Mouse (Mus musculus) E14TG2a.4 (cell line): Measurements from ENCODE around the gene Cd59a.
"Not testable (repeated sequence)": the region's sequence is repeated elsewhere in the genome, so short reads cannot be mapped to it uniquely, and the experiment has no call there.

Source experiments
- H3K27me3 ChIP-seq: 2 replicates; pipeline ENCODE4 v1.6.1; 2014; ENCODE audit warnings: low read length, control low read depth; ENCODE audit not compliant: insufficient read depth
- H3K36me3 ChIP-seq: 2 replicates; pipeline ENCODE4 v1.6.1; 2014; ENCODE audit warnings: low read length, control low read depth; ENCODE audit not compliant: insufficient read depth
- H3K4me1 ChIP-seq: replicated peaks from 2 replicates; pipeline ENCODE4 v1.6.1; 2014; ENCODE audit warnings: low read depth, low read length, control low read depth
- H3K4me3 ChIP-seq: replicated peaks from 2 replicates; pipeline ENCODE4 v1.5.1; 2014; ENCODE audit warnings: mild to moderate bottlenecking, low read length
- H3K9me3 ChIP-seq: 2 replicates; pipeline ENCODE4 v1.6.1; 2014; ENCODE audit warnings: low read length, control low read depth
- CTCF ChIP-seq: conservative IDR thresholded peaks from 2 replicates; pipeline ENCODE4 v1.5.1; 2014; ENCODE audit warnings: low read length
- NANOG ChIP-seq: IDR thresholded peaks from 2 replicates; pipeline ENCODE4 v1.6.1; 2014; ENCODE audit warnings: borderline replicate concordance, low read length, mixed read lengths
- POU5F1 ChIP-seq: IDR thresholded peaks from 2 replicates; pipeline ENCODE4 v1.6.1; 2014; ENCODE audit warnings: low read length, borderline replicate concordance

Gene Cd59a

GRCm38 (mm10) chr2:104095741-104096213 is at the start of gene Cd59a:
Gene Cd59a (plus strand): TSS chr2:104095801.
- Histone ChIP-seq H3K27me3 (no peaks in the 10 kb centered on the region), H3K4me3 (peak within 1 kb of the TSS; percentile 74), H3K9me3 (peaks cover 19% of the 10 kb centered on the region), H3K4me1 (peaks cover 32% of the 10 kb centered on the region), H3K36me3 (peaks cover 8% of the 10 kb centered on the region; the same call in 1 of the 2 replicates)
- TF ChIP-seq CTCF, result no peak
- TF ChIP-seq POU5F1, result no peak
- no peak for TF ChIP-seq NANOG

GRCm38 (mm10) chr2:104058381-104058780 is 37.2 kb upstream of the Cd59a start:
- TF ChIP-seq CTCF (no peak), POU5F1 (no peak), NANOG (no peak)
- H3K4me1 ChIP-seq, result no peaks in the 10 kb centered on the region
- no peaks in the 10 kb centered on the region for H3K27me3 ChIP-seq
- H3K9me3 ChIP-seq, result no peaks in the 10 kb centered on the region
- H3K4me3 ChIP-seq, result no peak overlapping the region
- H3K36me3 ChIP-seq, result peaks cover 32% of the 10 kb centered on the region

- TF ChIP-seq POU5F1 (no peak), NANOG (no peak), CTCF (no peak)
- Histone ChIP-seq H3K9me3 (no peaks in the 10 kb centered on the region), H3K4me1 (no peaks in the 10 kb centered on the region), H3K4me3 (no peak overlapping the region), H3K36me3 (peaks cover 26% of the 10 kb centered on the region), H3K27me3 (no peaks in the 10 kb centered on the region)
Measured at GRCm38 (mm10) chr2:104058954-104059353, 36.6 kb upstream of the Cd59a start.

DNA sequence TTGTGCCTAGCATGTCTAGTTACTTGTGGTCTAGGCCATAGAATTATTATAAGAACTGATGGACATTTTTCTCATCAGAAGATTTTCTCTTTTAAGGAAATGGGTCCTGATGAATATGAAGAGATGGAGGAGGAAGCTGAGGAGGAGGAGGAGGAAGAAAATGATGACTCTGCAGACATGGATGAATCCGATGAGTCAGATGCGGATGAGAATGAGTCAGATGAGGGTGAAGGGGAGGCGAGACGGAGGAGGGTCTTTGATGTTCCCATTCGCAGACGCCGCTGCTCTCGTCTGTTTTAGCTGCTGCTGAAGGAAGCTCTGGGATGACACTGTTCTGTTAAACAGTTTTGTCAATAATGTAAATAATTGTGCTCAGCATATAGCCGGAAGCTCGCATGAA is 35.8 kb upstream of the Cd59a start:
- H3K9me3 ChIP-seq, result no peaks in the 10 kb centered on the region
- no peak overlapping the region for H3K4me3 ChIP-seq
- TF ChIP-seq CTCF, result no peak
- TF ChIP-seq POU5F1, result no peak
- TF ChIP-seq NANOG, result no peak
- H3K4me1 ChIP-seq, result no peaks in the 10 kb centered on the region
- no peaks in the 10 kb centered on the region for H3K27me3 ChIP-seq
- peaks cover 18% of the 10 kb centered on the region for H3K36me3 ChIP-seq

DNA sequence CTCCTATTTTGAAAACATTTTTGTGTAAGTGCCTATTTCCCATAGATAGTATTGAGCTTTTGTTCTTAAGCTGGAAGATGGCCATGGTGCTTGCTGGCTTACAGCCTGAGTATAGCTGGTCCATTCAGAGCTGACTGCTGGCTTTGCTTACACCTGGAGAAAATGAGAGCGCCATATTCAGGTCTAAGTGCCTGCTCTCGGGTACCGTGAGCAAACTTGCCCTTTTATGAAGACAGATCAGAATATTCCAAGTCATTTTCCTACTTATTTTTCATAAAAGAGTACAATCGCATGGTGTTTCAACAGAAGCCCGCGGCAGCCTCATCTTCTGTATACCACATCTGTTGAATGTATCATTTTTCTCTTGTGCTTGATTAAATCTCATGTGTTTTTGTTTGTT is 34.6 kb upstream of the Cd59a start:
- H3K4me1 ChIP-seq, result no peaks in the 10 kb centered on the region
- no peak overlapping the region for H3K4me3 ChIP-seq

GRCm38 (mm10) chr2:104062665-104063064 is 32.9 kb upstream of the Cd59a start:
- H3K4me1 ChIP-seq, result no peaks in the 10 kb centered on the region
- TF ChIP-seq POU5F1 (no peak), CTCF (no peak), NANOG (no peak)
- H3K9me3 ChIP-seq, result no peaks in the 10 kb centered on the region
- peaks cover 10% of the 10 kb centered on the region for H3K36me3 ChIP-seq
- H3K4me3 ChIP-seq, result no peak overlapping the region
- H3K27me3 ChIP-seq, result no peaks in the 10 kb centered on the region

More for the DNA sequence above, 34.6 kb upstream of the Cd59a start:
- H3K27me3 ChIP-seq, result no peaks in the 10 kb centered on the region
- TF ChIP-seq NANOG (no peak), POU5F1 (no peak), CTCF (no peak)
- peaks cover 10% of the 10 kb centered on the region for H3K36me3 ChIP-seq
- no peaks in the 10 kb centered on the region for H3K9me3 ChIP-seq

DNA sequence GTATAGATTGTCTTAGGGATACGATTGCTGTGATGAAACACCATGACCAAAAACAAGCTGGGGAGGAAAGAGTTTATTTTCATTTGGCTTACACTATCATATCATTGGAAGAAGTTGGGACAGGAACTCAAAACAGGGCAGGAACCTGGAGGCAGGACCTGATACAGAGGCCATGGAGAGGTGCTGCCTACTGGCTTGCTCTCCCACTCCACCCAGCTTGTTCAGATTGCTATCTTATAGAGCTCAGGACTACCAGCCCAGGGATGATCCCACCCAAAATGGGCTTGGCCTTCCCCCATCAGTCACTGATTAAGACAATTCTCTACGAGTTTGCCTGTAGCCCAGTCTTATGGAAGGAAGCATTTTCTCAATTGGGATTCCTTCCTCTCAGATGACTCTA is 31.4 kb upstream of the Cd59a start:
- TF ChIP-seq POU5F1, result no peak
- TF ChIP-seq CTCF, result no peak
- no peak for TF ChIP-seq NANOG
- peaks cover 3% of the 10 kb centered on the region; the same call in 1 of the 2 replicates for H3K4me1 ChIP-seq
- H3K36me3 ChIP-seq, result peaks cover 3% of the 10 kb centered on the region
- no peaks in the 10 kb centered on the region for H3K9me3 ChIP-seq
- H3K27me3 ChIP-seq, result no peaks in the 10 kb centered on the region
- no peak overlapping the region for H3K4me3 ChIP-seq

DNA sequence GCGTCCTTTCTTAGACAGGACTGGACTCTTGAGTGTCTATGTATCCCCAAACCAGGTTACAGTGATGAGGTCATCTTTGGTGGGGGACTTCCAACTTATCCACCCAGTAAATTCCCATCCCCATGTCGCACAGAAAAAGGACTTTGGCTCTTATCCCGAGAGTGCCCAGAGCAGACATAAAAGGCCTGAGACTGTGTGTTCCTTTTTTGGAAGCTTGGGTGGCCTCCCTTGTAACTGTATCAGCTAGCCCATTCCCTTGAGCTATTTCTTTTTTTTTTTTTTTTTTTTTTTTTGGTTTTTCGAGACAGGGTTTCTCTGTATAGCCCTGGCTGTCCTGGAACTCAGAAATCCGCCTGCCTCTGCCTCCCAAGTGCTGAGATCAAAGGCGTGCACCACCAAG is 30.1 kb upstream of the Cd59a start, which contains the start of gene Gm10912:
Gm10912 (plus strand) TSS at position 301 of the 400 bp plus-strand sequence.
- not testable (repeated sequence) for H3K9me3 ChIP-seq, H3K36me3 ChIP-seq, H3K4me1 ChIP-seq

GRCm38 (mm10) chr2:104068450-104068849 is 27.2 kb upstream of the Cd59a start, which contains the start of gene Gm10799:
Gene Gm10799 (minus strand): TSS chr2:104068550.
- peaks cover 17% of the 10 kb centered on the region for H3K4me1 ChIP-seq
- H3K36me3 ChIP-seq, H3K27me3 ChIP-seq, H3K4me3 ChIP-seq, H3K9me3 ChIP-seq: not testable (repeated sequence)

More for the DNA sequence above, 30.1 kb upstream of the Cd59a start, which contains the start of gene Gm10912:
- H3K27me3 ChIP-seq, H3K4me3 ChIP-seq: not testable (repeated sequence)
